Mouse (Mus musculus): ENCODE results near the gene Sqstm1. TPM values are rescaled to one million over a fixed set of nuclear protein-coding genes. Genes with fewer than 3 reads are reported as not detected.

Sqstm1 gene
- polyA plus RNA-seq, 1 experiment from 2014 or later: 422 TPM

DNA sequence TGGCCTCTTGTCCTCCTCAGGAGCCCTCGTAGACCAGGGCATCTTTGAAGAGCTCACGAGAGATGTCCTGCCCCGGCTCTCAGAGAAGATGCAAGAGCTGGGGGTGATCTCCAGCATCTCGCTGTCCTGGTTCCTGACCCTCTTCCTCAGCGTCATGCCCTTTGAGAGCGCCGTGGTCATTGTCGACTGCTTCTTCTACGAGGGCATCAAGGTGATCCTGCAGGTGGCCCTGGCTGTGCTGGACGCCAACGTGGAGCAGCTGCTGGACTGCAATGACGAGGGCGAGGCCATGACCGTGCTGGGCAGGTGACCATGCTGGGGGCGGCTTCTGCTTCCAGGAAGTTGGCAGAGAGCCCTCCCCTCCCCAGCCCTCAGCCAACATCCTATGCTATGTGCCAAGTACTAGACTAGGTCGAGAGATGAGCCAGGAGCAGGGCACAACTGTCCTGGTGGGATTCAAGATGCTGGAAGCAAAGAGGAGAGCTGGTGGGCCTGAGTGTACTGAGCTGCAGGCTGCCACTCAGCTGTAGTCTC is 53.8 kb downstream of the Sqstm1 start:
- Histone ChIP-seq H3K9me3 (no peaks in the 10 kb centered on the region), H3K4me1 (replicated peaks) (no peaks in the 10 kb centered on the region), H3K4me3 (no peak overlapping the region), H3K36me3 (peaks cover 86% of the 10 kb centered on the region), H3K27ac (replicated peaks) (no peak overlapping the region), H3K4me2 (no peak overlapping the region), H3K27me3 (no peaks in the 10 kb centered on the region), H3K9ac (no peak overlapping the region)
- no peak for ATAC-seq (ENCODE audit: low FRiP score, low read depth)
- WGBS: 92% methylated on average over 16 of the region's 16 CpGs

DNA sequence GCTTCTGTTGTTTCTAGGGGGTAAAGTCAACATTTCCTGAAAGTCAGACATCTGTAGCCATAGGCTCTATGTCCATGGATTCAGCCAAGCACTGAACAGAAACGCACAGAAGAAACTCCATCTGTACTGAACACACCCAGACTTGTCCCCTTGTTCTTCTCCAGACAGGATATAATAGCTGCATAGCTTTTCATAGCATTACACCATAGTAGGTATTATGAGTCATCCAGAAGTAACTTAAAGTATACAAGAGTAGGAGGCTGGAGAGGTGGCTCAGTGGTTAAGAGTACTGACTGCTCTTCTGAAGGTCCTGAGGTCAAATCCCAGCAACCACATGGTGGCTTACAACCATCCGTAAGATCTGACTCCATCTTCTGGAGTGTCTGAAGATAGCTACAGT is 54.8 kb downstream of the Sqstm1 start:
- WGBS: 95% methylated on average over 2 of the region's 2 CpGs
- Histone ChIP-seq H3K4me3 (no peak overlapping the region), H3K27ac (replicated peaks) (no peak overlapping the region), H3K9ac (no peak overlapping the region), H3K4me1 (replicated peaks) (no peaks in the 10 kb centered on the region), H3K27me3 (no peaks in the 10 kb centered on the region), H3K4me2 (no peak overlapping the region), H3K36me3 (peaks cover 89% of the 10 kb centered on the region), H3K9me3 (no peaks in the 10 kb centered on the region)
- ATAC-seq (ENCODE audit: low FRiP score, low read depth): no peak

DNA sequence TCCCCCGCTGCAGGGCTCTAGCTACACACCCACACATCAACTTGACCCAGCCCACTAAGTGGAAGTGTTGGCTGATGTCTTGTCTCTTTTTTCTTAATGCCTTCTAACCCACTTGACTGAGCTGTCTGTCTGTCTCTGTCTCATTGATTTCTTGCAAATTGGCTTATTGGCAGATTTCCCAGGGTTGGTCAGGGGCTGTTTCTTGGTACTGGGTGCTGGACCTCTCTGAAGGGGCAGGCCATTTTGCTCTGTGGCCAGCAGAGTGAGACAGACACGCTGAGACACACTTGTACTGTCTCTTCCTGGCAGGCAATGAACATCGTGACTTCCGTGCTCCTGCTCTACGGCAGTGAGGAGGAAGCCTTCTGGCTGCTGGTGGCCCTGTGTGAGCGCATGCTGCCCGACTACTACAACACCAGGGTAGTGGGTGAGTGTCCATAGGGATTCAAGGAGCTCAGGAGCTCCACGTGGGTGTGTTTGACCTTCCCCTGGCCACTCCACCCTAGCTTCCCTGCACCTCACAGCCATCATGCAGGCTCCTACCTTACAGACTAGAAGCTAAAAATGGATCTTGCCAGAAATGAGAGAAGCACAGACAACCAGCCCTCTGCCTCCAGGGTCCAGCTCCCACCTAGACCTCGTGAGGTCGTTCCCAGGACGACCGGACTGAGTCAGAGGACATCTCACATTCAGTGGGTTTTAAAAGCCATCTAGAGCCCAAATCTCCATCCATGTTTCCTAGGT is 55.7 kb downstream of the Sqstm1 start:
- H3K4me3 ChIP-seq: no peak overlapping the region
- no peaks in the 10 kb centered on the region for H3K4me1 ChIP-seq (replicated peaks)
- no peaks in the 10 kb centered on the region for H3K27me3 ChIP-seq
- no peak overlapping the region for H3K9ac ChIP-seq
- H3K4me2 ChIP-seq: no peak overlapping the region
- no peak for ATAC-seq (ENCODE audit: low FRiP score, low read depth)
- 88% methylated on average over 12 of the region's 12 CpGs for WGBS
- no peak overlapping the region for H3K27ac ChIP-seq (replicated peaks)
- H3K9me3 ChIP-seq: no peaks in the 10 kb centered on the region
- peaks cover 89% of the 10 kb centered on the region for H3K36me3 ChIP-seq

DNA sequence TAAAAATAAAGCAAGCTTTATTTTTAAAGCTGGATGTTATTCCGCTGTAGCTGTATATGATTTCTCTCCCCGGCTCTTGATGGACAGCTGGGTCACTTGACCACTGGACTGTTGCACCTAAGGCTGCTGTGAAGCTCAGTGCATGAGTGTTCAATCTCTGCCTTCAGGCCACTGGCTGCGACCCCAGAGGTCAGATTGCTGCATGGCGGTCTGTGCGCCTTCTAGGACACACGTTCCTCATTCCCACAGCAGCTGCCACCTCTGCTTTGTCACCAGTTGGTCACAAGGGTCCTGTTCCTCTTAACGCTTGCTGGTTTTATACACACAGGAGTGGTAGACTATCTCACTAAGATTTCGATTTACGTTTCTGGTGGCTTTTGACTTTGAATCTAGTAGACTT is 56.5 kb downstream of the Sqstm1 start:
- no peak overlapping the region for H3K4me2 ChIP-seq
- no peaks in the 10 kb centered on the region for H3K27me3 ChIP-seq
- H3K4me3 ChIP-seq: no peak overlapping the region
- 69% methylated on average over 9 of the region's 9 CpGs for WGBS
- no peak overlapping the region for H3K27ac ChIP-seq (replicated peaks)
- H3K4me1 ChIP-seq (replicated peaks): no peaks in the 10 kb centered on the region
- H3K9me3 ChIP-seq: no peaks in the 10 kb centered on the region
- H3K36me3 ChIP-seq: peaks cover 89% of the 10 kb centered on the region
- ATAC-seq (ENCODE audit: low FRiP score, low read depth): no peak
- no peak overlapping the region for H3K9ac ChIP-seq

DNA sequence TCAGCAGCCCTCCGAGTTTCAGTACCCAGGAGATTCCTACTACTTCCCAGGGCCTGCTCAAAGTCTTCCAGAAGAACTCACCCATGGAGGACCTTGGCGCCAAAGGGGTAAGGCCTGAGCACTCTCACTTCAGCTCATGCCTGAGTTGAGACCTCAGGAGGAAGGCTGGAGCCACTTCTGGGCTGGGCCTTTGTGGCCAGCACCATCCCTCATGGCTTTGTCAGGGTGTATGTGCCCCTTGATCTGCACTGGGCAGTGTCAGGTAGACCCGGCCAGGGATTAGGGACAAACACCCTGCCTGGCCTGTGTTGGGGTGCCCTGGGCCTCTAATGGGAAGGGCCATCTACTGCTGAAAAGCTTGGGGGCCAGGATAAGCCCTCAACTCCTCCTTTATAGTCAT is 59.3 kb downstream of the Sqstm1 start:
- H3K9me3 ChIP-seq: no peaks in the 10 kb centered on the region
- no peaks in the 10 kb centered on the region for H3K4me1 ChIP-seq (replicated peaks)
- no peak overlapping the region for H3K4me3 ChIP-seq
- no peaks in the 10 kb centered on the region for H3K27me3 ChIP-seq
- H3K4me2 ChIP-seq: no peak overlapping the region
- peaks cover 83% of the 10 kb centered on the region for H3K36me3 ChIP-seq
- 91% methylated on average over 3 of the region's 3 CpGs for WGBS
- no peak for ATAC-seq (ENCODE audit: low FRiP score, low read depth)
- H3K9ac ChIP-seq: no peak overlapping the region
- no peak overlapping the region for H3K27ac ChIP-seq (replicated peaks)

DNA sequence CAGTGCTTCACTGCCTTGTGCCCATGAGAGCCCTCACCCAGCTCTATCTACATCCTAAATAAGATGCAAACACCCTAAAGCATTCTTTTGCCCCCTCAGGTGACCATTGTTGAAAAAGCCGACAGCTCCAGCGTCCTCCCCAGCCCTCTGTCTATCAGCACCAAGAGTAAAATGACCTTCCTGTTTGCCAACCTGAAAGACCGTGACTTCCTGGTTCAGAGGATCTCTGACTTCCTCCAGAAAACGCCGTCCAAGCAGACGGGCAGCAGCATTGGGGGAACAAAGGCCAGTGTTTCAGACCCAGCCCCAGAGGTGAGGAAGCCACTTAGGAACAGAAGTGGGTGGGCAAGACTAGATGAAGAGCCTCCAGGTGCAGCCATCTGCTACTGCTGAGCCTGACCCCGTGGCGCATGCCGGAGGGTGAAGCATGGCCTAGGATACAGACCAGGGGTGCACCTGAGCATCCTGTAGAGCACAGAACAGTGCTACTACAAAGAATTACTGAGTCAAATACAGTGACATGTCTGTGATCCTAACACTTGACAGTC is 61.0 kb downstream of the Sqstm1 start:
- no peak overlapping the region for H3K4me2 ChIP-seq
- WGBS: 88% methylated on average over 9 of the region's 9 CpGs
- H3K9me3 ChIP-seq: no peaks in the 10 kb centered on the region
- no peak overlapping the region for H3K4me3 ChIP-seq
- no peak overlapping the region for H3K9ac ChIP-seq
- H3K36me3 ChIP-seq: peaks cover 83% of the 10 kb centered on the region
- no peak overlapping the region for H3K27ac ChIP-seq (replicated peaks)
- ATAC-seq (ENCODE audit: low FRiP score, low read depth): no peak
- no peaks in the 10 kb centered on the region for H3K27me3 ChIP-seq
- no peaks in the 10 kb centered on the region for H3K4me1 ChIP-seq (replicated peaks)

Small RNAs within 50 kb of the gene (microRNA-seq; reads per million reads assigned to microRNA genes)
- gene Mir6919: 1.5 reads per million

Other genes with a start within 250 kb of the Sqstm1 start
- 64.6 and 71.0 TPM in 2 replicates for gene Rnf130, start 185.5 kb downstream of the Sqstm1 start, polyA plus RNA-seq (2015; fragmentation: Nextera tagmentation; extraction: Ambion mirVana)
- 42.5 and 42.6 TPM in 2 replicates for gene Tbc1d9b, start 79.4 kb downstream of the Sqstm1 start, polyA plus RNA-seq (2015; fragmentation: Nextera tagmentation; extraction: Ambion mirVana)
- gene Mrnip, start 36.4 kb downstream of the Sqstm1 start, polyA plus RNA-seq (2015; fragmentation: Nextera tagmentation; extraction: Ambion mirVana): 32.8 and 34.6 TPM in 2 replicates
- gene Mgat4b, start 63 bp upstream of the Sqstm1 start, polyA plus RNA-seq (2015; fragmentation: Nextera tagmentation; extraction: Ambion mirVana): 58.1 and 69.2 TPM in 2 replicates
- gene Ltc4s, start 27.8 kb upstream of the Sqstm1 start, polyA plus RNA-seq (2015; fragmentation: Nextera tagmentation; extraction: Ambion mirVana): 2.3 and 2.9 TPM in 2 replicates
- 3.2 and 3.6 TPM in 2 replicates for gene Maml1, start 81.5 kb upstream of the Sqstm1 start, polyA plus RNA-seq (2015; fragmentation: Nextera tagmentation; extraction: Ambion mirVana)
- 281 and 284 TPM in 2 replicates for gene Canx, start 114.8 kb upstream of the Sqstm1 start, polyA plus RNA-seq (2015; fragmentation: Nextera tagmentation; extraction: Ambion mirVana)
- gene Cby3, start 143.6 kb upstream of the Sqstm1 start, polyA plus RNA-seq (2015; fragmentation: Nextera tagmentation; extraction: Ambion mirVana): 1.1 and 1.8 TPM in 2 replicates
- 418 and 450 TPM in 2 replicates for gene Hnrnph1, start 166.2 kb upstream of the Sqstm1 start, polyA plus RNA-seq (2015; fragmentation: Nextera tagmentation; extraction: Ambion mirVana)
- gene Rufy1, start 220.3 kb upstream of the Sqstm1 start, polyA plus RNA-seq (2015; fragmentation: Nextera tagmentation; extraction: Ambion mirVana): 23.2 and 29.3 TPM in 2 replicates

Data from hindbrain, embryonic 15.5 days (tissue).